Mouse (Mus musculus): ENCODE measurements around the gene Myo3b.

DNA sequence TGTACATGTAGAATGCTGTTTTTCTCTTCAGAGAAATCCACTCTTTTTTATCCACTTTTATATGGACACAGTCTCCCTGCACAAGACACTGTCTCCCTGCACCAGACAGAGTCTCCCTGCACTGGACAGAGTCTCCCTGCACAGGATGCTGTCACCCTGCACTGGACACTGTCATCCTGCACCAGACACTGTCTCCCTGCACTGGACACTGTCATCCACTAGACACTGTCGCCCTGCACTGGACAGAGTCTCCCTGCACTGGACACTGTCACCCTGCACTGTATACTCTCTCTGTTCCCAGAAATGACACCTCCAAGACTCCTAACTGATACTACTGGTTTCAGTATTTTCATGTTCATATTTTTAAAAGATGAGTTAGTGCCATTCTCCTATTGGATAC, 375.5 kb downstream of the Myo3b start:
- TF ChIP-seq GATA1 (IDR thresholded peaks at IDR 0.05; ENCODE audit: low read length) (no peak), TAL1 (IDR thresholded peaks at IDR 0.05; ENCODE audit: low read length) (no peak)

Measured in erythroblast, embryonic 14.5 days (primary cell).